Mouse (Mus musculus) liver, adult 2 months (tissue): ENCODE measurements around the gene Cx3cl1.

Experiments
- CTCF ChIP-seq: fragments of 200-500 bp; IDR thresholded peaks from 2 replicates; pipeline ENCODE4 v1.5.1; 2011; ENCODE audit warnings: low read depth, low read length, control low read depth
- POLR2A ChIP-seq: fragments of 200-500 bp; IDR thresholded peaks from 2 replicates; pipeline ENCODE4 v1.6.1; 2011; ENCODE audit warnings: low read length, control low read depth; ENCODE audit not compliant: insufficient read depth; ENCODE audit errors: extremely low read depth

DNA sequence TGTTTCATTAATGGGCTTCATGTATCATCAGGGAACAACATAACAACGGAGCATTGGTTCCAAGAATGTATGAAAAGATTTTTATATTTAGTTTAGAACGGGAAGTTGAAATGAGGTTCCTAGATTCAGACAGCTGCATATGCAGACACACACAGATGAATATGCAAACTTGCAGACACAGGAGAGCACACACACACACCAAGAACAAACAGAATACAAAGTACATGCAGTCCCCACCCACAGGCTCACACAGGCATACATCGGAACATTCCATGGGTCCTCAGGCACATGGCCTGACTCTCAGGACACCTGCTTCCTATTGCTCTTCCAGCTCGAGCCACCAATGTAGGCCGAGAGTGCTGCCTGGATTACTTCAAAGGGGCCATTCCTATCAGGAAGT lies 39.0 kb downstream of the Cx3cl1 start:
- no peak for TF ChIP-seq POLR2A
- no peak for TF ChIP-seq CTCF
